Mouse (Mus musculus): Measurements from ENCODE around the gene Fcgr1.
A peak's percentile ranks its signal among the peaks of the same experiment; 100 is the strongest.
"Not testable (repeated sequence)": the region's sequence is repeated elsewhere in the genome, so short reads cannot be mapped to it uniquely, and the experiment has no call there.

DNA sequence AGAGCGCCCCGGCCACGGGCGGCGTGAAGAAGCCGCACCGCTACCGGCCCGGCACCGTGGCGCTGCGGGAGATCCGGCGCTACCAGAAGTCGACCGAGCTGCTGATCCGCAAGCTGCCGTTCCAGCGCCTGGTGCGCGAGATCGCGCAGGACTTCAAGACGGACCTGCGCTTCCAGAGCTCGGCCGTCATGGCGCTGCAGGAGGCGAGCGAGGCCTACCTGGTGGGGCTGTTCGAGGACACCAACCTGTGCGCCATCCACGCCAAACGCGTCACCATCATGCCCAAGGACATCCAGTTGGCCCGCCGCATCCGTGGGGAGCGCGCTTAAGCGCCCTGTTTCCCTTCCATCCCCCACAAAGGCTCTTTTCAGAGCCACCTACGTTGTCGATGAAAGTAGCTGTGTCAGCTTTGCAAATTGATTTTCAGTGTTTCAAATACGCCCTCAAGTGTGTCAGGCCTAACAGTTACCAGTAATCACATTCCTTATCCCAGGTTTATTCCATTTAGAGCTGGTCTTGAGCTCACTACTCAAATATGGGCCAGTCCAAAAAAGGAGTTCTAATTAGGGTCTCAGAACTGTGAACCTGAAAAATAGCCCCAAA, 24.9 kb downstream of the Fcgr1 start:
- TF ChIP-seq USF1 (IDR thresholded peaks at IDR 0.05; ENCODE audit: low read depth): not testable (repeated sequence)
- TF ChIP-seq POLR2A (IDR thresholded peaks at IDR 0.05; ENCODE audit: insufficient read length, low read depth) (peak; percentile 84), POLR2AphosphoS2 (IDR thresholded peaks at IDR 0.05; ENCODE audit: insufficient read length, low read depth) (peak; percentile 90)
